Mouse (Mus musculus): ENCODE results near the gene Abhd6. TPM values are rescaled to one million over a fixed set of nuclear protein-coding genes. Genes with fewer than 3 reads are reported as not detected.
A peak's percentile ranks its signal among the peaks of the same experiment; 100 is the strongest.

The Abhd6 gene
- polyA plus RNA-seq, 1 experiment, result 42.1 TPM

DNA sequence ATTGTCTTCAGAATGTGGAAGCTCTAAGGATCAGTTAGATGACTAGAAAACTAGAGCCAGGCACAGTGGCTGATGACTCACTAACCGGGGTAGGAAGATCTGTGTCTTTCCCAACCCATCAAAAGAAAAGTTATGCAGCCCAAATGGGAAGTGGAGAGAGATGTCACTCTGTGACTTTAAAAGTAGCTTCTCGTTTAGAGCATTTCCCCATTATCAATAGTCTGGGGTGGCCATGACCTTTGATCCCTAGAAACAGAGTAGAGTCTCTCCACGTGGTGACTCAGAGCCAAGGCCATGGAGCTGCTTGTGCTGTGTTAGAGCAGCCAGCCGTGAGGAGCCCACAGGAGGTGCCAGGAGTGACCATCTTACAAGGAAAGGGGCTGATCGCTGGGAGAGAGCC lies 90.7 kb downstream of the Abhd6 start:
- Histone ChIP-seq H3K4me3 (ENCODE audit: insufficient read depth, low read depth, low read length) (no peak overlapping the region), H3K4me1 (ENCODE audit: control insufficient read depth, insufficient read depth, insufficient read length, low read length) (0 out of 2 replicates have a peak, but pooled peaks cover 5% of the 10 kb centered on the region), H3K27ac (replicated peaks; ENCODE audit: low read depth, low read length) (no peak overlapping the region)

DNA sequence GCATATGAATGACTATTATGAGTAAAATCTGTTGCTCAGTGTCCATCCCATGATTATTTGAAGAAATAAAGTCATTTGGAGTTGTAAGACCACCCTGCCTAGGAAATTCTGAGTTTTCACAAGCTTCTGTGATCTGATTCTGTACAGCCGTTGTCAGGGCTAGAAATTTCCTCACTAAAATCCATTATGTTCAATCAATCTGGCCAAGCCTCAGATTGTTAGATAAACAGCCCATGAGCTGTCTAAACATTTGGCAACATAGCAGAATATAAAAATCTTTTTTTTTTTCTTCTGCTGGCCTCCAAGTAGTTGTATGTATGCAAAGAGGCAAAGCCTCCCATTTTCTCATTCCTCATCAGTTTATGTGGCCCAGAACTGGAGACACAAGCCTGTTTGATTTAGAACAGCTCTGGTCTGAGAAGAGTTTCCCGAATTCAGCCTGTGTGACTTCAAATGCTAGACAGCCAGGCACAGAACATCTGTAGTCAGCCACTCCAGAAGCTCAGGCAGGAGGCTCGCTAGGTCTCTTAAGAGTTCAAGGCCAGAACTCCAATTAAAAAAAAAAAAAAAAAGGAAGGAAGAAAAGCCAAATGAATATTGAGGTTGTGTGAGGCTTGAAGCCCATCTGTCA lies 92.3 kb downstream of the Abhd6 start:
- no peak overlapping the region; the same call in 1 of the 2 replicates for H3K4me3 ChIP-seq (ENCODE audit: insufficient read depth, low read depth, low read length)
- H3K4me1 ChIP-seq (ENCODE audit: control insufficient read depth, insufficient read depth, insufficient read length, low read length), result peaks cover 11% of the 10 kb centered on the region; the same call in 1 of the 2 replicates
- H3K27ac ChIP-seq (replicated peaks; ENCODE audit: low read depth, low read length), result peak overlapping the region; percentile 82

GRCm38 (mm10) chr14:8095562-8095950 lies 92.9 kb downstream of the Abhd6 start:
- peaks cover 12% of the 10 kb centered on the region; the same call in 1 of the 2 replicates for H3K4me1 ChIP-seq (ENCODE audit: control insufficient read depth, insufficient read depth, insufficient read length, low read length)
- H3K27ac ChIP-seq (replicated peaks; ENCODE audit: low read depth, low read length), result peak overlapping the region; percentile 87
- peak overlapping the region; percentile 52 for H3K4me3 ChIP-seq (ENCODE audit: insufficient read depth, low read depth, low read length)

GRCm38 (mm10) chr14:8097978-8098686 lies 95.4 kb downstream of the Abhd6 start, which contains the start of gene Pxk:
Pxk (plus strand) TSS chr14:8098211.
- Histone ChIP-seq H3K4me3 (ENCODE audit: insufficient read depth, low read depth, low read length) (peak within 1 kb of the TSS; percentile 95), H3K4me1 (ENCODE audit: control insufficient read depth, insufficient read depth, insufficient read length, low read length) (peaks cover 14% of the 10 kb centered on the region; the same call in 1 of the 2 replicates)

GRCm38 (mm10) chr14:8098687-8098995 lies 95.9 kb downstream of the Abhd6 start:
- Histone ChIP-seq H3K4me3 (ENCODE audit: insufficient read depth, low read depth, low read length) (peak overlapping the region; percentile 95), H3K27ac (replicated peaks; ENCODE audit: low read depth, low read length) (peak overlapping the region; percentile 30), H3K4me1 (ENCODE audit: control insufficient read depth, insufficient read depth, insufficient read length, low read length) (peaks cover 16% of the 10 kb centered on the region; the same call in 1 of the 2 replicates)

More at GRCm38 (mm10) chr14:8097978-8098686, 95.4 kb downstream of the Abhd6 start, which contains the start of gene Pxk:
- H3K27ac ChIP-seq (replicated peaks; ENCODE audit: low read depth, low read length), result peak within 1 kb of the TSS; percentile 48

DNA sequence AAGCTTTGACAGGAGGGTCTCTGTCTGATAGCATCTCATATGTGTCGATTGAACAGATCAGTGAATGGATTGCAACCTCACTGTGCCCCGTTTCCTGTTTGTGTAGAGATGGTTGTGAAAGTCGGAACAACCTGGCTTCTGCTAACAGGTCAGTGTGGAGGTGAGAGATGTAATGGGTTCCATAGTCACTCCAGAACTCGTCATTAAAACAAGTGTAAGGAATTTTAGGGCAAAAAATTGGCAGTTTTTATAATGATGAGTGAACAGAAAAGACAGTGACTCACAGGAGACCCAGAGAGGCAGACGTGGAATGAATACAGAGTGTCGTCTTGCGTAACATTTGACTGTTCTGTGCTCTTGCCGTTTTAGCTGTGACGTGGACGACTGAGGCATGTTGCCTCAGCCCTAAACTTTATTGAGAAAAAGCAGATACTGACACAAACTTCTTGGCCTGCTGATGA lies 96.9 kb downstream of the Abhd6 start:
- Histone ChIP-seq H3K4me3 (ENCODE audit: insufficient read depth, low read depth, low read length) (peak overlapping the region; percentile 31), H3K27ac (replicated peaks; ENCODE audit: low read depth, low read length) (peak overlapping the region; percentile 29)

DNA sequence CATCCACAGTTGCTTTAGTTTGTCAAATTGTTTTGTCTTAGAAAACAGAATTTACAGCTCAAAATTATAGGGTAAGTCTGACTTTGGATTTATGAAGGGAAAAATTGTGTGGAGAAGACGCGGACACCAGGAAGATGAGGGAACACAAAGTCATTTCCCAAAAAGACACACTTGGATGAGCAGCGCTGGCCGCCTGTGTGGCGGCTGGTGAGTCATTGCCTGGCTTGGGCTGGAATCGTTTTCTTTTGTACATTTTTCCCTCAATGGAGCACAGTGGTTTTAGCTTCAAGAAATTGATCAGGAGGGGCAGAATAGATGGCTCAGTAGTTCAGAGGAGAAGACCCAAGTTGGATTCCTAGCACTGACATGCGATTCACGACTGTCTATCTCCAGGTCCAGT lies 99.2 kb downstream of the Abhd6 start:
- Histone ChIP-seq H3K4me3 (ENCODE audit: insufficient read depth, low read depth, low read length) (no peak overlapping the region), H3K4me1 (ENCODE audit: control insufficient read depth, insufficient read depth, insufficient read length, low read length) (peaks cover 11% of the 10 kb centered on the region), H3K27ac (replicated peaks; ENCODE audit: low read depth, low read length) (no peak overlapping the region)

More for the DNA sequence above, 96.9 kb downstream of the Abhd6 start:
- peaks cover 16% of the 10 kb centered on the region for H3K4me1 ChIP-seq (ENCODE audit: control insufficient read depth, insufficient read depth, insufficient read length, low read length)

DNA sequence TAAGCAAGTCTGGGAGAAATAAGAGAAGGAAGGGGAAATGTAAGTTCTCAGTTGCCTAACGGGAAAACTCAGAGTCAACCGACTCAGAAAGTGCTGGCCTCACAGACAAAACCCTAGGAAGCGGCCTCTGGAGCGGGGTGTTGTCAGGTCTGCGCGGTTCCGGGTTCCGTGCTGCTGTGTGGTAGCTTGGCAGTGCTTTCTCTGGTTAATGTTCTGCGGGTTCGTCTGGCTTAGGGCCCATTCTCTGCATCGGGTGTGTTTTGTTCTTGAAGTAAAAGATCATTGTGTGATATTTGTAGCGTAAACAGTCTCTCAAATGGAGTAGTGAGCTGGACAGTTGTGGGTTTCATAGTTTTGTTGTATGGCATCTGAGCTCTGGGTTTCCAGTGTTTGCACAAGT lies 100.0 kb downstream of the Abhd6 start:
- Histone ChIP-seq H3K4me3 (ENCODE audit: insufficient read depth, low read depth, low read length) (no peak overlapping the region), H3K27ac (replicated peaks; ENCODE audit: low read depth, low read length) (no peak overlapping the region), H3K4me1 (ENCODE audit: control insufficient read depth, insufficient read depth, insufficient read length, low read length) (peaks cover 11% of the 10 kb centered on the region)

Other genes with a start within 250 kb of the Abhd6 start
- gene Gm26661, start 211.3 kb upstream of the Abhd6 start, polyA plus RNA-seq (2012; ENCODE audit: insufficient read depth, insufficient read length, missing spikeins), result not detected in 2 replicates
- gene Flnb, start 184.9 kb upstream of the Abhd6 start, polyA plus RNA-seq (2012; ENCODE audit: insufficient read depth, insufficient read length, missing spikeins), result 7.8 and 14.1 TPM in 2 replicates
- not detected in 2 replicates for gene Gm45521, start 45.6 kb upstream of the Abhd6 start, polyA plus RNA-seq (2012; ENCODE audit: insufficient read depth, insufficient read length, missing spikeins)
- gene Dnase1l3, start 8.3 kb upstream of the Abhd6 start, polyA plus RNA-seq (2012; ENCODE audit: insufficient read depth, insufficient read length, missing spikeins), result not detected in 2 replicates
- gene Rpp14, start 77.5 kb downstream of the Abhd6 start, polyA plus RNA-seq (2012; ENCODE audit: insufficient read depth, insufficient read length, missing spikeins), result 38.1 and 48.7 TPM in 2 replicates
- 14.4 and 20.0 TPM in 2 replicates for gene Pxk, start 95.3 kb downstream of the Abhd6 start, polyA plus RNA-seq (2012; ENCODE audit: insufficient read depth, insufficient read length, missing spikeins)
- gene Pdhb, start 170.1 kb downstream of the Abhd6 start, polyA plus RNA-seq (2012; ENCODE audit: insufficient read depth, insufficient read length, missing spikeins), result 1,654 and 2,434 TPM in 2 replicates
- 20.1 and 23.8 TPM in 2 replicates for gene Kctd6, start 211.2 kb downstream of the Abhd6 start, polyA plus RNA-seq (2012; ENCODE audit: insufficient read depth, insufficient read length, missing spikeins)

All from brown adipose tissue, adult 24 weeks (tissue).